Mouse (Mus musculus) limb, embryonic 14.5 days (tissue): ENCODE results near the gene Iglon5. TPM values are rescaled to one million over a fixed set of nuclear protein-coding genes. Genes with fewer than 3 reads are reported as not detected.

ENCODE experiments used
- ATAC-seq: fragments of 200-750 bp; cut with Nextera tagmentation; 2 replicates; pipeline ENCODE4 v1.8.0; 2017; ENCODE audit warnings: low read depth, moderate number of reproducible peaks, moderate TSS enrichment; ENCODE audit not compliant: low FRiP score
- DNase-seq: peaks from one replicate; pipeline ENCODE4 v3.0.0-alpha.2; 2015; ENCODE audit warnings: low spot score
- H3K27ac ChIP-seq: fragments of 300-500 bp; sonication (generic); replicated peaks from 2 replicates; pipeline ENCODE4 v1.5.1; 2014; ENCODE audit warnings: low read depth, mild to moderate bottlenecking, low read length, moderate library complexity, mixed read lengths
- H3K27me3 ChIP-seq: fragments of 300-500 bp; sonication (generic); 2 replicates; pipeline ENCODE4 v1.6.1; 2014; ENCODE audit warnings: low read length, mixed read lengths; ENCODE audit not compliant: control insufficient read depth, insufficient read depth
- H3K36me3 ChIP-seq: fragments of 300-500 bp; sonication (generic); 2 replicates; pipeline ENCODE4 v1.6.1; 2014; ENCODE audit warnings: mild to moderate bottlenecking, low read length, moderate library complexity, mixed read lengths; ENCODE audit not compliant: control insufficient read depth, insufficient read depth
- H3K4me1 ChIP-seq: fragments of 300-500 bp; sonication (generic); 2 replicates; pipeline ENCODE4 v1.6.1; 2014; ENCODE audit warnings: antibody characterized with exemption, low read length, mixed read lengths; ENCODE audit not compliant: control insufficient read depth, insufficient read depth
- H3K4me2 ChIP-seq: fragments of 300-500 bp; sonication (generic); replicated peaks from 2 replicates; pipeline ENCODE4 v1.6.1; 2014; ENCODE audit warnings: low read depth, mild to moderate bottlenecking, low read length, moderate library complexity; ENCODE audit not compliant: severe bottlenecking
- H3K4me3 ChIP-seq: fragments of 300-500 bp; sonication (generic); replicated peaks from 2 replicates; pipeline ENCODE4 v1.5.1; 2014; ENCODE audit warnings: low read length
- H3K9ac ChIP-seq: fragments of 300-500 bp; sonication (generic); 2 replicates; pipeline ENCODE4 v1.6.1; 2014; ENCODE audit warnings: mild to moderate bottlenecking, low read depth, low read length, moderate library complexity; ENCODE audit not compliant: severe bottlenecking
- H3K9me3 ChIP-seq: fragments of 300-500 bp; sonication (generic); 2 replicates; pipeline ENCODE4 v1.6.1; 2016; ENCODE audit warnings: low read length; ENCODE audit not compliant: control insufficient read depth
- POLR2A ChIP-seq: fragments of 200-500 bp; IDR thresholded peaks from 2 replicates; pipeline ENCODE4 v1.8.0; 2012; ENCODE audit warnings: inconsistent platforms, mild to moderate bottlenecking, moderate library complexity, borderline replicate concordance; ENCODE audit not compliant: insufficient read depth, insufficient read length; ENCODE audit errors: extremely low read depth
- WGBS: fragments of 180-500 bp; shearing (Covaris S2); extraction: QIAGEN DNeasy Blood & Tissue Kit; methylation state at CpG from one replicate; pipeline ENCODE4 v1.1.7; 2014; 5-methylcytosine and 5-hydroxymethylcytosine counted together
- polyA plus RNA-seq, 2 experiments: library from polyadenylated mRNA; depleted of rRNA in 1 of 2; stranded (reverse) in 1 of 2; unstranded in 1 of 2; fragments of >200 nt; fragmentation: Nextera tagmentation in 1 of 2; extraction: Ambion mirVana in 1 of 2; gene quantifications; 2 replicates each; pipeline versions ENCODE4 v1.2.1 to v1.2.3; 2012 to 2014

Iglon5 gene
- polyA plus RNA-seq, 2 experiments = 1.1 to 25.1 TPM

DNA sequence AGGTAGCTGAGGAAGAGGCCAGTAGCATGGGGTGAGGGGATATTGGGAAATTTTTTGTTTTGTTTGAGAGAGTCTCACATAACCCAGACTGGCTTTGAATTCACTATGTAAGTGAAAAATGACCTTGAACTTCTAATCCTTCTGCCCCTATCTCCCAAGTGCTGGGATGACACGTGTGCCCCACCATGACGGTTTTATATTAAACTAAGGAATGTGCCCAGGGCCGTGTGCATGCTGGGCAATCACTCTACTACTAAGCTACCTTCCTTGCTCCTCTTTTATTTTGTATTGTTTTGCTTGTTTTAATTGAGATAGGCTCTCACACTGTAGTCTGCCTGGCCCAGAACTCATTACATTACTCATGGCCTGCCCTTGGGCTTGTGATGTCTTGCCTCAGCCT lies 48.8 kb downstream of the Iglon5 start:
- ATAC-seq (no peak), DNase-seq (no peak)
- Histone ChIP-seq H3K9me3 (no peaks in the 10 kb centered on the region), H3K4me2 (no peak overlapping the region), H3K4me1 (peaks cover 19% of the 10 kb centered on the region), H3K9ac (no peak overlapping the region), H3K36me3 (no peaks in the 10 kb centered on the region), H3K27me3 (no peaks in the 10 kb centered on the region), H3K27ac (no peak overlapping the region), H3K4me3 (no peak overlapping the region)
- no peak for TF ChIP-seq POLR2A
- 80% methylated on average over 3 of the region's 3 CpGs for WGBS

- Histone ChIP-seq H3K27ac (no peak within 1 kb of the TSS), H3K9me3 (no peaks in the 10 kb centered on the region), H3K4me2 (no peak within 1 kb of the TSS), H3K27me3 (no peaks in the 10 kb centered on the region), H3K4me1 (peaks cover 19% of the 10 kb centered on the region), H3K36me3 (no peaks in the 10 kb centered on the region), H3K4me3 (no peak within 1 kb of the TSS), H3K9ac (no peak within 1 kb of the TSS)
- DNase-seq (no peak), ATAC-seq (no peak)
- WGBS = 83% methylated on average over 6 of the region's 6 CpGs
- no peak for TF ChIP-seq POLR2A
Measured at GRCm38 (mm10) chr7:43440482-43440881, 49.4 kb downstream of the Iglon5 start, which contains the start of gene Cldnd2. TSS of gene Cldnd2 (plus strand) at chr7:43440782.

DNA sequence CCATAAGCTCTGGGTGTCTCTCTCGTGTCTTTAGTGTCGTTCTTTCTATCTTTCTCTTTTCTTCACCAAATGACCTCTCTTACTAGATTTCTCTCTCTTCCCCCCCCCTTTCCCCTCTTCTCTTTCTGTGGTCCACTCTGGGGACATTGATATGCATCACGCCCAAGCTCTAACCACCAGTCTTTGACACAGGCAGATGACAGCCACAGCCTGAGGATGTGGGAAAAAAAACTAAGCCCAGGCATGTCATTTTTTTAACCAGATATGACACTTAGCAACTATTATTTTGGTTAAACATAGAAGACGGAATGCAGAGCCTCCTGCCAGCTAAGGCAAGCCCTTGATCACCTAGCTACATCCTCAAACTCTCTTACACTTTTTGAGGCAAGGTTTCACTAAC lies 51.3 kb downstream of the Iglon5 start:
- H3K9ac ChIP-seq = no peak overlapping the region
- no peak overlapping the region for H3K4me2 ChIP-seq
- H3K27me3 ChIP-seq = no peaks in the 10 kb centered on the region
- no peaks in the 10 kb centered on the region for H3K9me3 ChIP-seq
- H3K4me3 ChIP-seq = no peak overlapping the region
- ATAC-seq (no peak), DNase-seq (no peak)
- no peaks in the 10 kb centered on the region for H3K36me3 ChIP-seq
- H3K27ac ChIP-seq = no peak overlapping the region
- WGBS = 82% methylated on average over 4 of the region's 4 CpGs
- peaks cover 10% of the 10 kb centered on the region for H3K4me1 ChIP-seq
- no peak for TF ChIP-seq POLR2A

DNA sequence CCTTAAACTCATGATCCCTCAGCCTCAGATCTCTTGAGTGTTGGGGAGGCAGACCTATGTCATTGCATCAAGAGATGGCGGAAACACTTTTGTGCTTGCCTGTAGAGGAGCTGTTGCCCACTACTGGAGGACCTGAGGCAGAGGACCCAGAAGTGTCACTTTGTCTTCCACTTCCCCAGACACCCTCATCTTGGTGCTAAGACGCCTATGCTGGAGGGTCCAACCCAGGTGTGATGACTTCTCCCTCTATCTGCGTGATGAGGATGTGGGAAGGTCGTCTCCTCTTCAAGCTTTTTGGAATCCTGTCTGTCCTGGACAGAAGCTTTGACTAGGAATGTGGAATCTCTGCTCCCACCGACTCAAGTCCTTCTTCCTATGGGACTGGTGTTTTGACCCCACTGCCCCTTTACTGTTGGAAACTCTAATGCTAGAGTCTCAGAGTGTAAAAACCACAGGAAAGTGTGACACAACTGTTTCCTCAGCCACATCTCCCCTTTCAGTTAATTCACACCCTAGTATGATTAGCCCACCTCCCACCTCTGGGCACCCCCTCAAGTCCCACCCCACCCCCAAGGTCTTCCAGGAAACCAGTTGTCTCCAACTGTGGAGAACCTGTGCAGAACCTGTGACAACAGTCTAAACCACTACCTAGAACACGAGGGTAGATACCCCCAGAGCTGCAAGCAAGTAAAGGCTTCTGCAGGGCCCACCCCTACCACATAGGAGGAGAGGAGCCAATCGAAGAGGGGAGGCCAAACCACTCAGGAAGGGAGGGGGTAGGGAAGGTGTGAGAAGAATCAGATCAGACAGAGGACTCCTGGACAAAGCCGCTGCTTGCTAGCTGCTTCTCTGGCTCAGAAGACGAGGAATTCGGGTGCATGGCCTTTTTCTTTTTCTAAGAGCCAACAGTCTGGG lies 53.3 kb downstream of the Iglon5 start, which contains the start of gene Nkg7:
Nkg7 (plus strand) TSS at position 733 of the 915 bp plus-strand sequence.
- H3K4me2 ChIP-seq = no peak within 1 kb of the TSS
- no peak for TF ChIP-seq POLR2A
- no peak within 1 kb of the TSS for H3K27ac ChIP-seq
- ATAC-seq = no peak
- no peaks in the 10 kb centered on the region for H3K27me3 ChIP-seq
- no peaks in the 10 kb centered on the region for H3K4me1 ChIP-seq
- no peak within 1 kb of the TSS for H3K4me3 ChIP-seq
- no peak within 1 kb of the TSS for H3K9ac ChIP-seq
- no peak for DNase-seq
- no peaks in the 10 kb centered on the region for H3K36me3 ChIP-seq
- no peaks in the 10 kb centered on the region for H3K9me3 ChIP-seq
- 68% methylated on average over 10 of the region's 10 CpGs for WGBS

GRCm38 (mm10) chr7:43434676-43435075 lies 55.2 kb downstream of the Iglon5 start:
- Histone ChIP-seq H3K27me3 (no peaks in the 10 kb centered on the region), H3K9me3 (no peaks in the 10 kb centered on the region), H3K4me3 (no peak overlapping the region), H3K4me2 (no peak overlapping the region), H3K4me1 (no peaks in the 10 kb centered on the region), H3K36me3 (no peaks in the 10 kb centered on the region), H3K9ac (no peak overlapping the region), H3K27ac (no peak overlapping the region)
- WGBS = 83% methylated on average over 5 of the region's 5 CpGs
- DNase-seq (no peak), ATAC-seq (no peak)
- TF ChIP-seq POLR2A = no peak
